Mouse (Mus musculus) embryonic facial prominence, embryonic 14.5 days (tissue): ENCODE results near the gene Eif1. TPM values are rescaled to one million over a fixed set of nuclear protein-coding genes. Genes with fewer than 3 reads are reported as not detected.
"Not testable (repeated sequence)": the region's sequence is repeated elsewhere in the genome, so short reads cannot be mapped to it uniquely, and the experiment has no call there.

ENCODE experiments used
- ATAC-seq: fragments of 200-750 bp; cut with Nextera tagmentation; 2 replicates; pipeline ENCODE4 v1.8.0; 2017; ENCODE audit warnings: low read depth, moderate number of reproducible peaks, moderate TSS enrichment
- DNase-seq: peaks from one replicate; pipeline ENCODE4 v3.0.0-alpha.2; 2015; ENCODE audit warnings: low spot score
- H3K27ac ChIP-seq: fragments of 300-500 bp; sonication (generic); replicated peaks from 2 replicates; pipeline ENCODE4 v1.5.1; 2014; ENCODE audit warnings: low read depth, mild to moderate bottlenecking, low read length, moderate library complexity
- H3K27me3 ChIP-seq: fragments of 300-500 bp; sonication (generic); replicated peaks from 2 replicates; pipeline ENCODE4 v1.6.1; 2014; ENCODE audit warnings: low read length; ENCODE audit not compliant: control insufficient read depth, insufficient read depth
- H3K36me3 ChIP-seq: fragments of 300-500 bp; sonication (generic); 2 replicates; pipeline ENCODE4 v1.6.1; 2014; ENCODE audit warnings: low read length, mixed read lengths; ENCODE audit not compliant: control insufficient read depth, insufficient read depth
- H3K4me1 ChIP-seq: fragments of 300-500 bp; sonication (generic); 2 replicates; pipeline ENCODE4 v1.6.1; 2014; ENCODE audit warnings: antibody characterized with exemption, low read length; ENCODE audit not compliant: control insufficient read depth, insufficient read depth
- H3K4me2 ChIP-seq: fragments of 300-500 bp; sonication (generic); 2 replicates; pipeline ENCODE4 v1.6.1; 2014; ENCODE audit warnings: low read depth, mild to moderate bottlenecking, low read length, moderate library complexity, mixed read lengths
- H3K4me3 ChIP-seq: fragments of 300-500 bp; sonication (generic); 2 replicates; pipeline ENCODE4 v1.5.1; 2014; ENCODE audit warnings: low read depth, mild to moderate bottlenecking, low read length
- H3K9ac ChIP-seq: fragments of 300-500 bp; sonication (generic); 2 replicates; pipeline ENCODE4 v1.6.1; 2014; ENCODE audit warnings: low read depth, mild to moderate bottlenecking, low read length, moderate library complexity, mixed read lengths
- H3K9me3 ChIP-seq: fragments of 300-500 bp; sonication (generic); 2 replicates; pipeline ENCODE4 v1.6.1; 2016; ENCODE audit warnings: low read length; ENCODE audit not compliant: control insufficient read depth
- whole genome bisulfite sequencing: fragments of 180-500 bp; shearing (Covaris S2); extraction: QIAGEN DNeasy Blood & Tissue Kit; methylation state at CpG from one replicate; pipeline ENCODE4 v1.1.7; 2014; 5-methylcytosine and 5-hydroxymethylcytosine counted together
- polyA plus RNA-seq: library from polyadenylated mRNA; unstranded; fragments of >200 nt; fragmentation: Nextera tagmentation; extraction: Ambion mirVana; gene quantifications from 2 replicates; pipeline ENCODE4 v1.2.1, GENCODE M21; 2014

The Eif1 gene
- polyA plus RNA-seq, 1 experiment from 2014 or later, result 1,879 TPM

GRCm38 (mm10) chr11:100352076-100352857 lies 32.6 kb downstream of the Eif1 start:
- peak; percentile 39 for DNase-seq
- no peaks in the 10 kb centered on the region for H3K36me3 ChIP-seq

GRCm38 (mm10) chr11:100355151-100355951 lies 35.7 kb downstream of the Eif1 start:
- no peak overlapping the region for H3K27ac ChIP-seq
- peaks cover 59% of the 10 kb centered on the region for H3K27me3 ChIP-seq
- WGBS, result 2% methylated on average over 43 of the region's 54 CpGs

More at GRCm38 (mm10) chr11:100352076-100352857, 32.6 kb downstream of the Eif1 start:
- Histone ChIP-seq H3K27ac (no peak overlapping the region), H3K9me3 (no peaks in the 10 kb centered on the region), H3K4me1 (0 out of 2 replicates have a peak, but pooled peaks cover 6% of the 10 kb centered on the region), H3K4me3 (no peak overlapping the region), H3K27me3 (peaks cover 47% of the 10 kb centered on the region), H3K4me2 (no peak overlapping the region), H3K9ac (peak overlapping the region; percentile 31; the same call in 1 of the 2 replicates)
- 22% methylated on average over 9 of the region's 10 CpGs for WGBS
- no peak for ATAC-seq

GRCm38 (mm10) chr11:100355972-100356818 lies 36.5 kb downstream of the Eif1 start, which contains the start of gene Hap1:
Hap1 (minus strand) TSS chr11:100356128.
- WGBS, result 2% methylated on average over 46 of the region's 49 CpGs
- Histone ChIP-seq H3K36me3 (no peaks in the 10 kb centered on the region), H3K9ac (peak within 1 kb of the TSS; percentile 61), H3K4me3 (peak within 1 kb of the TSS; percentile 52), H3K4me1 (0 out of 2 replicates have a peak, but pooled peaks cover 6% of the 10 kb centered on the region), H3K27me3 (peaks cover 59% of the 10 kb centered on the region), H3K9me3 (no peaks in the 10 kb centered on the region), H3K27ac (no peak within 1 kb of the TSS), H3K4me2 (peak within 1 kb of the TSS; percentile 98)
- ATAC-seq (peak; percentile 72), DNase-seq (peak; percentile 82)

More at GRCm38 (mm10) chr11:100355151-100355951, 35.7 kb downstream of the Eif1 start:
- Histone ChIP-seq H3K4me2 (peak overlapping the region; percentile 98), H3K4me3 (peak overlapping the region; percentile 52), H3K9me3 (no peaks in the 10 kb centered on the region), H3K36me3 (no peaks in the 10 kb centered on the region), H3K4me1 (0 out of 2 replicates have a peak, but pooled peaks cover 6% of the 10 kb centered on the region), H3K9ac (peak overlapping the region; percentile 61)
- ATAC-seq (peak; percentile 38; the same call in 1 of the 2 replicates), DNase-seq (peak; percentile 36)

- H3K9ac ChIP-seq, result no peak overlapping the region
- H3K4me2 ChIP-seq, result peak overlapping the region; percentile 98
- WGBS, result 21% methylated on average over 9 of the region's 9 CpGs
- DNase-seq (no peak), ATAC-seq (no peak)
- H3K27me3 ChIP-seq, result peaks cover 59% of the 10 kb centered on the region
- no peak overlapping the region for H3K27ac ChIP-seq
- 0 out of 2 replicates have a peak, but pooled peaks cover 6% of the 10 kb centered on the region for H3K4me1 ChIP-seq
- no peaks in the 10 kb centered on the region for H3K36me3 ChIP-seq
- peak overlapping the region; percentile 52 for H3K4me3 ChIP-seq
- no peaks in the 10 kb centered on the region for H3K9me3 ChIP-seq
These were observed 37.1 kb downstream of the Eif1 start for GRCm38 (mm10) chr11:100356819-100357211.

DNA sequence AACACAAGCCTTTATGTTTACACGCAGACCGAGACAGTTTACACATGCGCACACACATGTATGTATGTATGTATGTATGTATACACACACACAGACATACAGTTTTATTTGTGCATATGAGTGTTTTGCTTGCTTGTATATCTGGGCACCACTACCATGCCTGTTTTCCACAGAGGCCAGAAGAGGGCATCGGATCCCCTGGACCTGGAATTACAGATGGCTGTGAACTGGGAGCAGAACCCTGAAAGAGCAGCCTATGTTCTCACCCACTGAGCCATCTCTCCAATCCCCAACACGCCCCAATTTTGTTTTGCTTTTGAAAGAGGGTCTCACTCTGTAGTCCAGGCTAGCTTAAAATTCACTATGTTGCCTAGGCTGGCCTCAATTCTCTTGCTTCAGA lies 37.7 kb downstream of the Eif1 start:
- H3K27ac ChIP-seq, result no peak overlapping the region
- H3K27me3 ChIP-seq, result peaks cover 59% of the 10 kb centered on the region
- no peak overlapping the region for H3K9ac ChIP-seq
- ATAC-seq (no peak), DNase-seq (no peak)
- no peak overlapping the region for H3K4me2 ChIP-seq
- no peaks in the 10 kb centered on the region for H3K36me3 ChIP-seq
- no peaks in the 10 kb centered on the region for H3K9me3 ChIP-seq
- 0 out of 2 replicates have a peak, but pooled peaks cover 3% of the 10 kb centered on the region for H3K4me1 ChIP-seq
- no peak overlapping the region for H3K4me3 ChIP-seq
- 51% methylated on average over 5 of the region's 5 CpGs for WGBS

- H3K27ac ChIP-seq, result no peak overlapping the region
- H3K9me3 ChIP-seq, result no peaks in the 10 kb centered on the region
- no peak overlapping the region for H3K4me2 ChIP-seq
- no peaks in the 10 kb centered on the region for H3K4me1 ChIP-seq
- ATAC-seq (no peak), DNase-seq (no peak)
- 79% methylated on average over 6 of the region's 6 CpGs for WGBS
- no peak overlapping the region for H3K4me3 ChIP-seq
- H3K9ac ChIP-seq, result no peak overlapping the region
- peaks cover 33% of the 10 kb centered on the region for H3K27me3 ChIP-seq
- H3K36me3 ChIP-seq, result no peaks in the 10 kb centered on the region
These were observed 40.5 kb downstream of the Eif1 start for GRCm38 (mm10) chr11:100360175-100360574.

DNA sequence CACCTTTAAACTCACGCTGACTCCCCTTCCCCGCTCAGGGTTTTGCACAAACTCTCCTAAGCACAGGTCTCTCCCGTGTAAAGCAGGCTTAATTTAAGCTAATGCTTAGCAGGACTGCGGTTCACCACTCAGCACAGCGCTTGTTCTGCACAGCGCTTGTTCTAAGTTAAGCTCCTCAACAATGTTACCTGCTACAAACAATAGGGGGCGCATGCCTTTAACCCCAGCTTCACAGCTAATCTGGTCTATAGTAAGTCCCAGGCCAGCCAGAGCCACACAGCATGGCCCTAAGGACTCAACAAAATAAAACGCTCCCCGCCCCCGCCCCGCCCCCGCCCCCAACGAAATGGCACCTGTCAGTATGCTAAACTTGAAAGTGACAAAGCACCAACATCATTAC lies 41.4 kb downstream of the Eif1 start:
- H3K4me2 ChIP-seq, H3K27ac ChIP-seq: not testable (repeated sequence)
- WGBS, result no CpG with 5 or more reads among the region's 13 CpGs

More for the DNA sequence above, 41.4 kb downstream of the Eif1 start:
- peaks cover 24% of the 10 kb centered on the region for H3K27me3 ChIP-seq
- not testable (repeated sequence) for H3K4me3 ChIP-seq, H3K36me3 ChIP-seq, H3K9ac ChIP-seq, H3K9me3 ChIP-seq, H3K4me1 ChIP-seq, DNase-seq, ATAC-seq
